Mouse (Mus musculus) adrenal gland, adult 2 months (tissue): ENCODE results near the gene Fam219a. TPM values are rescaled to one million over a fixed set of nuclear protein-coding genes. Genes with fewer than 3 reads are reported as not detected.

ENCODE experiments used
- DNase-seq: peaks from one replicate; pipeline ENCODE4 v3.0.0; 2021
- polyA plus RNA-seq: library from polyadenylated mRNA; depleted of rRNA; stranded (reverse); fragments of >200 nt; gene quantifications from 2 replicates; pipeline ENCODE4 v1.2.3, GENCODE M21; 2012; rRNA removed
- total RNA-seq, 2 experiments: library from RNA; stranded (reverse); gene quantifications; 2 replicates each; pipeline ENCODE4 v1.2.3; 2021

Gene Fam219a
- total and polyA plus RNA-seq, 3 experiments, result 14.3 to 76.1 (median 20.1) TPM

DNA sequence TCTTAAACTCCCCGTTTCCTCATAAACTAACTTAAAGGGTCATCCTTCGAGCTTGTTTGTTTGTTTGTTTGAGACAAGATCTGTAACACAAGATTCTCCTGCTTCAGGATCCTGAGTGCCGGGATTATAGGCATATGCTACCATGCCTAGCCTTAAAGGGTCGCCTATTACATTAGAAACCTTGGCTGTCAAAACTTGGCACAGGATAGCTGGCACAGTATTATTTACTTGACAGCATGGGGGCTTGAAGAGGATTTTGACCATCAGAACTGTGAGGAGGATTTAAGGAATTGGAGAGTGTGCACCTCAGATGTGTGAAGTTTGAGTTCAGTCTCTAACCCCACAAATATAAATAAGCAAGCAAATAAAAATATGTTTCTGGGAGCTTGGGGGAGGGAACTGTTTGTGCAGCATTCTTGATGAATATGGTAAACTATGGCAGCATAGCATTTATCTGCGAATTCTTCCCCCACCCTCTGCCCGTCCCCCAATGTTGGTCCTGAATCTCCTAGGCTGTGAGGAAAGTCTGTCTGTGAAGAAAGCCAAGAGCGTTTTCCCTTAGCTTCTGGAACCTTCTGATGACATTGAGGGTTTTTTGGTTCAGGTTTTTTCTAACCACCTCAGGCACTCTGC, 99.2 kb downstream of the Fam219a start:
- DNase-seq, result no peak

DNA sequence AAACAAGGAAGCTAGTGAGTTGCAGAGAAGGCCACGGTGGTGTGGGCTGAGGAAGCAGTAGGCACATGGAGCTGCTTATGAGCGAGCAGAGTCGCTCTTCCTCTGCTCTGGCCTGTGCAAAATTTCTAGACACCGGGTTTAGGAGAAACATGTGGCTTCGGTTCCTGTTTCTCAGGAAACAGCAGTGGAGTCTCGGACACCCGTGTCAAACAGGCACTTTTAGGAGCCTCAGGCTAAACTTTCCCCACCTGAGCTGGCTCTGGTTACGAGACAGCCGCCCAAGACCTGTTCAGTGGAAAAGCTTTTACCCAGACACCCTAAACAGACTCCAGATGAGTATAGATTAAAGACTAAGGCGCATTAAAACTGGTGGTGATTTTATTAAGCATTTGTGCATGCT, 100.1 kb downstream of the Fam219a start:
- DNase-seq, result no peak

DNA sequence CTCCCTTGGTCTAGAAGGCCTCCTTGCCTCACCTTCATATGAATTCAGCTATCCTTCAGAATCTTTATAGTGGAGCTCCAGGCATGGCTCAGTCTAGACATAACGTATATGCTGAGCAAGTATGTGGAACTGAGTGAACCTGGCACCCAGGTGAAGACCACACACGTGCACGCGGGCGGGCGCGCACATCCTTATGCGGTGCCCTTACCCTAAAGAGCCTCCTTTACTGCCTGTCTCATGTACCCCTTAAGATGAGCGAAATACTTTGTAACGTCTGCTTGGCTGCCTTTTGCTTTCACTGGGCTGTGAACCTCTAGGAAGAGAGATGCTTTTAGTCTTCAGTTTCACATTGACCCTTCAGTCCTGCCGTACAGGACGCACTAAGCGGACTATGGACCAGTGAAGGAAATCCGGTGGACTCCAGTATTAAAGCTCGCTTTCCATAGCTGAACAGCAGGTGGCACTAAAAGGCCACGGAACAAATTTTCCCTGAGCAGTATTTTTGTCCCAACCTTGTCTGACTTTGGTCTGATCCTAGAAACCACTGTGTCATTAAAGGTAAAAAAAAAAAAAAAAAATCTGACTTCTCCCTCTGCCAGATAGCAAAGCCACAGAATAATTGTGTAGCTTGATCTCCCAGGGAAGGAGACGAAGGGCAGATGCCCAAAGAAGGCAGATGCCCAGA, 100.8 kb downstream of the Fam219a start:
- DNase-seq, result peak; percentile 60

Other genes starting within 250 kb of the Fam219a start
- 10 to 100 TPM; 50.2 to 59.9 TPM for gene Ubap1, start 220.5 kb downstream of the Fam219a start, total RNA-seq
- 13.9 and 16.0 TPM in 2 replicates for gene Ubap1, start 220.5 kb downstream of the Fam219a start, polyA plus RNA-seq
- gene Kif24, start 104.7 kb downstream of the Fam219a start, total RNA-seq, result 1 to 10 TPM in 1 of 2 experiments, under 1 TPM in 1; 0.83 to 1.4 TPM
- 0.30 and 0.56 TPM in 2 replicates for gene Kif24, start 104.7 kb downstream of the Fam219a start, polyA plus RNA-seq
- gene Nudt2, start 104.4 kb downstream of the Fam219a start, total RNA-seq, result 10 to 100 TPM; 32.8 to 33.0 TPM
- 4.9 and 5.6 TPM in 2 replicates for gene Nudt2, start 104.4 kb downstream of the Fam219a start, polyA plus RNA-seq
- gene AI464131, start 66.5 kb downstream of the Fam219a start, total RNA-seq, result 10 to 100 TPM; 12.3 to 15.2 TPM
- 11.5 and 14.6 TPM in 2 replicates for gene AI464131, start 66.5 kb downstream of the Fam219a start, polyA plus RNA-seq
- gene 1110017D15Rik, start 52.2 kb downstream of the Fam219a start, total RNA-seq, result under 1 TPM in 1 of 2 experiments, not detected in 1; 0.55 TPM
- 0.40 and 0.66 TPM in 2 replicates for gene 1110017D15Rik, start 52.2 kb downstream of the Fam219a start, polyA plus RNA-seq
- under 1 TPM in 1 of 2 experiments, not detected in 1; 0.46 TPM for gene Dnaic1, start 237 bp upstream of the Fam219a start, total RNA-seq
- gene Dnaic1, start 237 bp upstream of the Fam219a start, polyA plus RNA-seq, result 0.38 and 0.43 TPM in 2 replicates
- 1 to 10 TPM; 2.9 to 4.6 TPM for gene Enho, start 70.8 kb upstream of the Fam219a start, total RNA-seq
- gene Enho, start 70.8 kb upstream of the Fam219a start, polyA plus RNA-seq, result 13.2 and 20.9 TPM in 2 replicates
- 10 to 100 TPM; 37.6 to 62.3 TPM for gene Cntfr, start 127.6 kb upstream of the Fam219a start, total RNA-seq
- 70.6 and 72.3 TPM in 2 replicates for gene Cntfr, start 127.6 kb upstream of the Fam219a start, polyA plus RNA-seq
- 10 to 100 TPM; 53.0 to 90.8 TPM for gene Il11ra1, start 130.5 kb upstream of the Fam219a start, total RNA-seq
- 198 and 290 TPM in 2 replicates for gene Il11ra1, start 130.5 kb upstream of the Fam219a start, polyA plus RNA-seq
- 10 to 100 TPM; 31.0 to 38.6 TPM for gene Rpp25l, start 144.0 kb upstream of the Fam219a start, total RNA-seq
- 61.9 and 70.1 TPM in 2 replicates for gene Rpp25l, start 144.0 kb upstream of the Fam219a start, polyA plus RNA-seq
- 100 to 1,000 TPM; 105 to 128 TPM for gene Dctn3, start 153.6 kb upstream of the Fam219a start, total RNA-seq
- gene Dctn3, start 153.6 kb upstream of the Fam219a start, polyA plus RNA-seq, result 51.7 and 60.7 TPM in 2 replicates
- not detected for gene Arid3c, start 161.6 kb upstream of the Fam219a start, total RNA-seq
- gene Arid3c, start 161.6 kb upstream of the Fam219a start, polyA plus RNA-seq, result not detected in 2 replicates
- gene Galt, start 185.7 kb upstream of the Fam219a start, total RNA-seq, result 10 to 100 TPM; 42.9 to 43.3 TPM
- gene Galt, start 185.7 kb upstream of the Fam219a start, polyA plus RNA-seq, result 113 and 117 TPM in 2 replicates
- 10 to 100 TPM; 83.8 to 86.7 TPM for gene Sigmar1, start 186.6 kb upstream of the Fam219a start, total RNA-seq
- 139 and 145 TPM in 2 replicates for gene Sigmar1, start 186.6 kb upstream of the Fam219a start, polyA plus RNA-seq
- gene Ccl27a, start 204.7 kb upstream of the Fam219a start, total RNA-seq, result 10 to 100 TPM; 31.1 to 42.7 TPM
- 74.2 and 96.3 TPM in 2 replicates for gene Ccl27a, start 204.7 kb upstream of the Fam219a start, polyA plus RNA-seq